Mouse (Mus musculus): ENCODE results near the gene Crygn. TPM values are rescaled to one million over a fixed set of nuclear protein-coding genes. Genes with fewer than 3 reads are reported as not detected.

Crygn gene
- total and polyA plus RNA-seq, 3 experiments: 0.89 TPM; not detected in 2

- Histone ChIP-seq H3K4me3 (ENCODE audit: control insufficient read depth in 1 of 2, insufficient read depth in 1 of 2, low read depth in 2 of 2, low read length in 2 of 2) (no peak overlapping the region), H3K4me1 (ENCODE audit: control insufficient read depth in 1 of 2, insufficient read depth in 2 of 2, low read length in 2 of 2) (peaks cover 7 to 11% of the 10 kb centered on the region in 2 experiments), H3K27ac (ENCODE audit: control insufficient read depth, low read depth, low read length) (no peak overlapping the region), H3K9ac (ENCODE audit: control insufficient read depth, low read depth, low read length, poor library complexity, severe bottlenecking) (no peak overlapping the region), H3K79me2 (ENCODE audit: control insufficient read depth, insufficient read depth, low read length, poor library complexity) (no peaks in the 10 kb centered on the region; the same call in 1 of the 2 replicates), H3K9me3 (replicated peaks; ENCODE audit: insufficient read depth, low read length) (no peaks in the 10 kb centered on the region), H3K36me3 (ENCODE audit: control insufficient read depth in 1 of 2, insufficient read depth in 2 of 2, low read length in 2 of 2) (0 out of 4 replicates have a peak, but pooled peaks cover 0 to 2% of the 10 kb centered on the region in 2 experiments), H3K27me3 (ENCODE audit: control insufficient read depth in 1 of 2, insufficient read depth in 2 of 2, low read length in 2 of 2) (peaks cover 0 to 6% of the 10 kb centered on the region in 2 experiments; a peak in 3 of 4 replicates)
- no peak for DNase-seq (ENCODE audit: low read depth, low spot score)
- TF ChIP-seq SIN3A (IDR thresholded peaks at IDR 0.05; ENCODE audit: low read length): no peak
- no peak for TF ChIP-seq ZMIZ1 (IDR thresholded peaks at IDR 0.05; ENCODE audit: low read depth, low read length)
- TF ChIP-seq POLR2A (IDR thresholded peaks at IDR 0.05; ENCODE audit: control insufficient read depth in 1 of 2, insufficient read depth in 1 of 2, low read depth in 1 of 2, low read length in 2 of 2, poor library complexity in 1 of 2): no peak
- TF ChIP-seq NELFE (IDR thresholded peaks at IDR 0.05; ENCODE audit: low read depth, low read length): no peak
- no peak for TF ChIP-seq ETS1 (IDR thresholded peaks at IDR 0.05; ENCODE audit: low read depth, low read length)
- no peak for TF ChIP-seq NRF1 (IDR thresholded peaks at IDR 0.05; ENCODE audit: insufficient read depth, low read depth, low read length, poor library complexity, severe bottlenecking)
- TF ChIP-seq CHD2 (IDR thresholded peaks at IDR 0.05; ENCODE audit: low read length): no peak
- no peak for TF ChIP-seq GABPA (IDR thresholded peaks at IDR 0.05; ENCODE audit: low read depth, low read length)
- TF ChIP-seq TBP (IDR thresholded peaks at IDR 0.05; ENCODE audit: low read depth, low read length): no peak
- TF ChIP-seq SMC3 (IDR thresholded peaks at IDR 0.05; ENCODE audit: low read depth, low read length): no peak
- no peak for TF ChIP-seq MAFK (IDR thresholded peaks at IDR 0.05; ENCODE audit: borderline replicate concordance, low read depth, low read length)
- TF ChIP-seq CTCF (IDR thresholded peaks at IDR 0.05 in 2 of 3, conservative IDR thresholded peaks at IDR 0.05 in 1 of 3; ENCODE audit: control insufficient read depth in 1 of 3, insufficient read depth in 1 of 3, low read depth in 2 of 3, low read length in 3 of 3, poor library complexity in 1 of 3, severe bottlenecking in 1 of 3): no peak
- no peak for TF ChIP-seq E2F4 (IDR thresholded peaks at IDR 0.05; ENCODE audit: borderline replicate concordance, low read depth, low read length)
- TF ChIP-seq UBTF (IDR thresholded peaks at IDR 0.05; ENCODE audit: borderline replicate concordance, insufficient read depth, low read depth, low read length): no peak
- no peak for TF ChIP-seq MAZ (IDR thresholded peaks at IDR 0.05; ENCODE audit: low read depth, low read length)
These were observed 10.3 kb downstream of the Crygn start for GRCm38 (mm10) chr5:24747533-24747932.

GRCm38 (mm10) chr5:24743956-24744355 lies 13.9 kb downstream of the Crygn start:
- Histone ChIP-seq H3K4me1 (ENCODE audit: control insufficient read depth in 1 of 2, insufficient read depth in 2 of 2, low read length in 2 of 2) (no peaks in the 10 kb centered on the region), H3K27me3 (ENCODE audit: control insufficient read depth in 1 of 2, insufficient read depth in 2 of 2, low read length in 2 of 2) (peaks cover 12 to 17% of the 10 kb centered on the region in 2 experiments), H3K79me2 (ENCODE audit: control insufficient read depth, insufficient read depth, low read length, poor library complexity) (no peaks in the 10 kb centered on the region), H3K36me3 (ENCODE audit: control insufficient read depth in 1 of 2, insufficient read depth in 2 of 2, low read length in 2 of 2) (no peaks in the 10 kb centered on the region), H3K9ac (ENCODE audit: control insufficient read depth, low read depth, low read length, poor library complexity, severe bottlenecking) (no peak overlapping the region), H3K9me3 (replicated peaks; ENCODE audit: insufficient read depth, low read length) (no peaks in the 10 kb centered on the region), H3K27ac (ENCODE audit: control insufficient read depth, low read depth, low read length) (no peak overlapping the region), H3K4me3 (ENCODE audit: control insufficient read depth in 1 of 2, insufficient read depth in 1 of 2, low read depth in 2 of 2, low read length in 2 of 2) (no peak overlapping the region)
- TF ChIP-seq UBTF (IDR thresholded peaks at IDR 0.05; ENCODE audit: borderline replicate concordance, insufficient read depth, low read depth, low read length): no peak
- no peak for TF ChIP-seq MEF2A (IDR thresholded peaks at IDR 0.05; ENCODE audit: extremely low read depth, insufficient replicate concordance, low read depth, low read length, poor library complexity, severe bottlenecking)
- TF ChIP-seq ETS1 (IDR thresholded peaks at IDR 0.05; ENCODE audit: low read depth, low read length): no peak
- no peak for TF ChIP-seq RCOR1 (IDR thresholded peaks at IDR 0.05; ENCODE audit: low read depth, low read length)
- no peak for TF ChIP-seq TAL1 (IDR thresholded peaks at IDR 0.05; ENCODE audit: low read length)
- no peak for TF ChIP-seq MAX (IDR thresholded peaks at IDR 0.05; ENCODE audit: low read length)
- TF ChIP-seq MAZ (IDR thresholded peaks at IDR 0.05; ENCODE audit: low read depth, low read length): no peak
- no peak for TF ChIP-seq ZKSCAN1 (IDR thresholded peaks at IDR 0.05; ENCODE audit: low read depth, low read length)
- TF ChIP-seq EP300 (IDR thresholded peaks at IDR 0.05; ENCODE audit: low read depth in 1 of 2, low read length in 2 of 2): no peak
- TF ChIP-seq CTCF (IDR thresholded peaks at IDR 0.05 in 2 of 3, conservative IDR thresholded peaks at IDR 0.05 in 1 of 3; ENCODE audit: control insufficient read depth in 1 of 3, insufficient read depth in 1 of 3, low read depth in 2 of 3, low read length in 3 of 3, poor library complexity in 1 of 3, severe bottlenecking in 1 of 3): no peak
- no peak for TF ChIP-seq ELF1 (IDR thresholded peaks at IDR 0.05; ENCODE audit: low read depth, low read length)
- no peak for TF ChIP-seq RAD21 (IDR thresholded peaks at IDR 0.05; ENCODE audit: low read depth, low read length)
- no peak for TF ChIP-seq NELFE (IDR thresholded peaks at IDR 0.05; ENCODE audit: low read depth, low read length)
- no peak for DNase-seq (ENCODE audit: low read depth, low spot score)
